Mouse (Mus musculus): ENCODE measurements around the gene Tph1. TPM values are rescaled to one million over a fixed set of nuclear protein-coding genes. Genes with fewer than 3 reads are reported as not detected.
"Not testable (repeated sequence)": the region's sequence is repeated elsewhere in the genome, so short reads cannot be mapped to it uniquely, and the experiment has no call there.

The Tph1 gene
- polyA plus RNA-seq, 1 experiment from 2014 or later = 0.40 TPM

DNA sequence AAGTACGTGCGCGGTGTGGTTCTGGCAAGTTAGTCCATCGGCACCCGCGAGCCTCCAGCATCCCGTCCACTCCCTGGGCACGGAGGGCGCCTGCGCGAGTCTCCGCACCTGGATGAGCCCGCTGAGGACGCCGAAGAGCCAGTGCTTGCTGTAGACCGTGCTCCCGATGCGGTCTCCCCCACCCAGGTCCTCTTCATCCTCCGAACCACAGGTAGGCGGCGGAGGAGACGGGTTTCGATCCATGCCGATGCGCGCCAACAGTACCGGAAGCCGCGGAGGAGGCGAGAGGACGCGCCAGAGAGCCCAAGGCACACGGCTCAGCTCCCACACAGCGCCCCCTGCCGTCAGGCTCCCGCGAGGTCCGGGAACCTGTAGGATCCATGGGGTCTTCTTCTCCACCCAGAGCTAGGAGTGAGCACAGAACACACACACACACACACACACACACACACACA is 38.1 kb upstream of the Tph1 start, which contains the start of gene Saal1:
Saal1 (minus strand) TSS at position 291 of the 455 bp plus-strand sequence.
- Histone ChIP-seq H3K4me3 (ENCODE audit: low read depth, low read length) (peak within 1 kb of the TSS; percentile 71), H3K36me3 (ENCODE audit: control insufficient read depth, insufficient read depth, low read length) (peaks cover 5% of the 10 kb centered on the region; the same call in 1 of the 2 replicates), H3K9ac (ENCODE audit: low read length) (peak within 1 kb of the TSS; percentile 81), H3K27me3 (ENCODE audit: control insufficient read depth, insufficient read depth, low read length) (no peaks in the 10 kb centered on the region), H3K4me1 (ENCODE audit: control insufficient read depth, insufficient read depth, low read length) (no peaks in the 10 kb centered on the region), H3K4me2 (ENCODE audit: low read depth, severe bottlenecking) (peak within 1 kb of the TSS; percentile 60), H3K27ac (replicated peaks; ENCODE audit: low read depth, low read length) (no peak within 1 kb of the TSS; the same call in 1 of the 2 replicates), H3K9me3 (ENCODE audit: control insufficient read depth, low read length) (no peaks in the 10 kb centered on the region)
- ATAC-seq (ENCODE audit: insufficient number of reproducible peaks, low FRiP score, low TSS enrichment, low read depth) (peak; percentile 96), DNase-seq (ENCODE audit: low spot score) (peak; percentile 99)
- under 1% methylated on average over 38 of the region's 38 CpGs for WGBS

DNA sequence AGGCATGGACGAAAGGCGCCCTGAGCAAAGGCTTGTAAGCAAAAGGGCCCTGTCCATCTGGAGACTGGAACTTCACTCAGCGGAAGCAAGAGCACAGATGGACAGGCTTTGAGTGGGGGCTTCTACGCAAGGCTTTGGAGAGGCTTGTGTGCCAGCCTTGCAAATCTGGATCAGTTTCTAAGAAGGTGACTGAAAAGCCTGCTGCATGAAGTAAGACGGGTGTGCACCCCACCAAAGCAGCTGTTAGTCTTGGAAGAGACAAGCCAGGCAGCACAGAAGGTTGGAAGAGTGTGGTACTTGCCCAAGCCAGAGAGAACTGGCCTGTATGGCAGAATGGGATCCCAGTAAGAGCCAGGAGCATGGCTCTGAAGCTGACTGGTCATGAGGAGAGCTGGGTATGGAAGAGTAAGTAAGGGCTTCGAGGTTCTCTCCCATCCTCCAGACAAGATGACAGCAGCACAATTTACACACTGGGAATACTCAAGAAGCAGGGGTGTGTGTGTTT is 28.2 kb upstream of the Tph1 start:
- no peak for ATAC-seq (ENCODE audit: insufficient number of reproducible peaks, low FRiP score, low TSS enrichment, low read depth)
- no peaks in the 10 kb centered on the region for H3K9me3 ChIP-seq (ENCODE audit: control insufficient read depth, low read length)
- no peak overlapping the region for H3K4me3 ChIP-seq (ENCODE audit: low read depth, low read length)
- H3K4me1 ChIP-seq (ENCODE audit: control insufficient read depth, insufficient read depth, low read length) = no peaks in the 10 kb centered on the region
- no peak overlapping the region for H3K9ac ChIP-seq (ENCODE audit: low read length)
- H3K27ac ChIP-seq (replicated peaks; ENCODE audit: low read depth, low read length) = no peak overlapping the region
- WGBS = 93% methylated on average over 6 of the region's 6 CpGs
- no peaks in the 10 kb centered on the region for H3K27me3 ChIP-seq (ENCODE audit: control insufficient read depth, insufficient read depth, low read length)
- DNase-seq (ENCODE audit: low spot score) = no peak
- H3K4me2 ChIP-seq (ENCODE audit: low read depth, severe bottlenecking) = no peak overlapping the region
- H3K36me3 ChIP-seq (ENCODE audit: control insufficient read depth, insufficient read depth, low read length) = peaks cover 34% of the 10 kb centered on the region

DNA sequence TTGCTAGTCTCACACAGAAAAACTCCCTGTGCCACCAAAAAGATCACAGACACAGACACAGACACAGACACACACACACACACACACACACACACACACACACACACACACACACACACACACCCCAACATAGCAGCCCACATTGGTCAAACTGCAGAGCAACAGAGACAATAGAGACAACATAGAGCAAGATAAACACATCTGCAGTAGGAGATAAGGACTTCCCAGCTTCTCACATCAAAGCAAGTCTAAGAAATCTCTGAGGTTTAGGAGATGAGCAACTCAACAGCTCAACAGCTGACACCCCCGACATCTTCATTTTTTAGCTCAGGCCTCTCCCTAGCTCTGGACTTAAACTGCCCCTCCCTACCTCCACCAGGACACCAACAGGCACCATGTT is 24.4 kb upstream of the Tph1 start:
- no peak overlapping the region for H3K4me3 ChIP-seq (ENCODE audit: low read depth, low read length)
- no peaks in the 10 kb centered on the region for H3K9me3 ChIP-seq (ENCODE audit: control insufficient read depth, low read length)
- peaks cover 23% of the 10 kb centered on the region; the same call in 1 of the 2 replicates for H3K36me3 ChIP-seq (ENCODE audit: control insufficient read depth, insufficient read depth, low read length)
- DNase-seq (ENCODE audit: low spot score) (no peak), ATAC-seq (ENCODE audit: insufficient number of reproducible peaks, low FRiP score, low TSS enrichment, low read depth) (no peak)
- no peaks in the 10 kb centered on the region for H3K4me1 ChIP-seq (ENCODE audit: control insufficient read depth, insufficient read depth, low read length)
- 94% methylated on average over 1 of the region's 1 CpGs for WGBS
- no peak overlapping the region for H3K27ac ChIP-seq (replicated peaks; ENCODE audit: low read depth, low read length)
- H3K27me3 ChIP-seq (ENCODE audit: control insufficient read depth, insufficient read depth, low read length) = no peaks in the 10 kb centered on the region
- H3K9ac ChIP-seq (ENCODE audit: low read length) = no peak overlapping the region
- H3K4me2 ChIP-seq (ENCODE audit: low read depth, severe bottlenecking) = no peak overlapping the region

DNA sequence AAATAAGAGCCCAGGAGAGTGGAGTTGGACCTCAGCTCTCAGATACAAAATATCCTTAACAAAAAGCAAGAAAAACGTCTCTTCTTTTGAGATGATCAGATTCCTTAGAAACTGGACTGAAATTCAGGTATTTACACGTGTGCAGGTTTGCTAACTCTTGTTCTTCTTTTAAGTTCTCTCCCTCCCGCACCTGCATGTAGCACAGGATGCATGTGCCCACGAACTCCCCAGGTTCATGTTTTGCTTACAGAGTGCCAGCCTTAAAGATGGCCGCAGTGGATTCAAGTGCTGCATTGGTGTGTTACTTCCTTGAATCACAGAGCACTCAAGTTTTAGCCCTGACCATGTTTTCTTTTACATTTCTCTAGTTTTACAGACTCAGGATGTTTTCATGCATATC is 14.5 kb upstream of the Tph1 start:
- no peak overlapping the region for H3K9ac ChIP-seq (ENCODE audit: low read length)
- H3K4me2 ChIP-seq (ENCODE audit: low read depth, severe bottlenecking) = no peak overlapping the region
- H3K27ac ChIP-seq (replicated peaks; ENCODE audit: low read depth, low read length) = no peak overlapping the region
- H3K27me3 ChIP-seq (ENCODE audit: control insufficient read depth, insufficient read depth, low read length) = no peaks in the 10 kb centered on the region
- H3K4me1 ChIP-seq (ENCODE audit: control insufficient read depth, insufficient read depth, low read length) = no peaks in the 10 kb centered on the region
- no peak for ATAC-seq (ENCODE audit: insufficient number of reproducible peaks, low FRiP score, low TSS enrichment, low read depth)
- H3K4me3 ChIP-seq (ENCODE audit: low read depth, low read length) = no peak overlapping the region
- no peak for DNase-seq (ENCODE audit: low spot score)
- H3K9me3 ChIP-seq (ENCODE audit: control insufficient read depth, low read length) = no peaks in the 10 kb centered on the region
- peaks cover 12% of the 10 kb centered on the region; the same call in 1 of the 2 replicates for H3K36me3 ChIP-seq (ENCODE audit: control insufficient read depth, insufficient read depth, low read length)
- 86% methylated on average over 5 of the region's 5 CpGs for WGBS

DNA sequence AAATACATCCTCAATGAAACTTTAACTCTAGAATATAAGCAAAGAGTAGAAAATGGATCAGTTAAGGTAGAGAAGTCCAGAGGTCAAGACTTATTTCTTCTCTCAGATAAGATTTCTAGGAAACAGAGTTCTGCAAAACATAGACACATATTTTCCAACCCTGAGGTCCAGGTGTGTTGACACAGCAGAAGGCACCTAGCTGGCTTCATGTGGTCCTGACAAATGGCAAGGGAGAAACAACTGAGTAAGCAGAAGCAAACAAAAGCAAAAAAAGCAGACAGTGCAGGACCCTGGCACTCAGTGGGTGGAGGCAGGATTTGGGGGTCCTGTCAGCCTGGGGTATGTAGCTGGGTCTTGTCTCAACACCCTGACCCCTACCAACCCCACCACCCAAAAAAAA is 8.4 kb upstream of the Tph1 start:
- ATAC-seq (ENCODE audit: insufficient number of reproducible peaks, low FRiP score, low TSS enrichment, low read depth) (no peak), DNase-seq (ENCODE audit: low spot score) (no peak)

DNA sequence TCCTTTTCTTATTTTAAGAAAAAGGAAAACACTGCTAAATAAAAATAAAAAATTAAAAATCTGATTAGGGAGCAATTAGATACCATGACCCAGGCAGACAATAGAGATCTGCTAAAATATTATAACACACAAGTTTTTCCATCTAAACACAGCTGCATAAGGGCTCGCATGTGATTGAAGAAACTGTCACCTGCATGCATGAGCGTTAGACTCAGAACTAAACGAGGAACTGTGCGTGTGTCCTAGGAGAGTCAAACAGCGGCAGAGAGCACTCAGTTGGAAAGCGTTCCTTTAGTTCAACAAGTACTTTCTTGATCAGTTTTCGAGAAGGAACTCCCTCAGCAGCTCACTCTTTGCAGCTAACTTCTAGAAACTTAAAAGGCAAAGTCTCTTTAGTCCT is 6.7 kb upstream of the Tph1 start:
- 83% methylated on average over 7 of the region's 7 CpGs for WGBS
- H3K27ac ChIP-seq (replicated peaks; ENCODE audit: low read depth, low read length); H3K4me1 ChIP-seq (ENCODE audit: control insufficient read depth, insufficient read depth, low read length); H3K9ac ChIP-seq (ENCODE audit: low read length); H3K4me3 ChIP-seq (ENCODE audit: low read depth, low read length); ATAC-seq (ENCODE audit: insufficient number of reproducible peaks, low FRiP score, low TSS enrichment, low read depth); H3K9me3 ChIP-seq (ENCODE audit: control insufficient read depth, low read length); H3K27me3 ChIP-seq (ENCODE audit: control insufficient read depth, insufficient read depth, low read length); H3K36me3 ChIP-seq (ENCODE audit: control insufficient read depth, insufficient read depth, low read length); H3K4me2 ChIP-seq (ENCODE audit: low read depth, severe bottlenecking); DNase-seq (ENCODE audit: low spot score): not testable (repeated sequence)

More for the DNA sequence above, 8.4 kb upstream of the Tph1 start:
- Histone ChIP-seq H3K9me3 (ENCODE audit: control insufficient read depth, low read length) (no peaks in the 10 kb centered on the region), H3K36me3 (ENCODE audit: control insufficient read depth, insufficient read depth, low read length) (no peaks in the 10 kb centered on the region), H3K9ac (ENCODE audit: low read length) (no peak overlapping the region), H3K27ac (replicated peaks; ENCODE audit: low read depth, low read length) (no peak overlapping the region), H3K4me1 (ENCODE audit: control insufficient read depth, insufficient read depth, low read length) (no peaks in the 10 kb centered on the region), H3K4me3 (ENCODE audit: low read depth, low read length) (no peak overlapping the region), H3K4me2 (ENCODE audit: low read depth, severe bottlenecking) (no peak overlapping the region), H3K27me3 (ENCODE audit: control insufficient read depth, insufficient read depth, low read length) (no peaks in the 10 kb centered on the region)

DNA sequence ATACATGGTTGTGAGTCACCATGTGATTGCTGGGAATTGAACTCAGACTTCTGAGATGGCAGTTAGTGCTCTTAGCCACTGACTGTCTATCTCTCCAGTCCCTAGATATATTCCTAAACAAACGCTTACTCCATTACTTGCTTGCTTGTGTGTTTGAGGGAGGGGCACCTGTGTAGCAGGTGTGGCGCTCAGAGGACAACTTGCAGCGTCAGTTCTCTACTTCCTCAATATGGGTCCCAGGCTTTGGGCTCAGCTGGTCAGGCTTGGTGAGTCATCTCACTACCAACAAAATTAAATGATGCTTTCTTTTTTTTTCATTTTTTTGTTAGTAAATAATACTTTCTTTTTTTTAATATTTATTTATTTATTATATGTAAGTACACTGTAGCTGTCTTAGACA is 6.1 kb upstream of the Tph1 start:
- Histone ChIP-seq H3K9ac (ENCODE audit: low read length) (no peak overlapping the region), H3K4me1 (ENCODE audit: control insufficient read depth, insufficient read depth, low read length) (no peaks in the 10 kb centered on the region), H3K36me3 (ENCODE audit: control insufficient read depth, insufficient read depth, low read length) (no peaks in the 10 kb centered on the region), H3K9me3 (ENCODE audit: control insufficient read depth, low read length) (no peaks in the 10 kb centered on the region), H3K4me2 (ENCODE audit: low read depth, severe bottlenecking) (no peak overlapping the region), H3K27me3 (ENCODE audit: control insufficient read depth, insufficient read depth, low read length) (no peaks in the 10 kb centered on the region), H3K27ac (replicated peaks; ENCODE audit: low read depth, low read length) (no peak overlapping the region), H3K4me3 (ENCODE audit: low read depth, low read length) (no peak overlapping the region)
- WGBS = 89% methylated on average over 3 of the region's 3 CpGs
- DNase-seq (ENCODE audit: low spot score) = no peak
- no peak for ATAC-seq (ENCODE audit: insufficient number of reproducible peaks, low FRiP score, low TSS enrichment, low read depth)

DNA sequence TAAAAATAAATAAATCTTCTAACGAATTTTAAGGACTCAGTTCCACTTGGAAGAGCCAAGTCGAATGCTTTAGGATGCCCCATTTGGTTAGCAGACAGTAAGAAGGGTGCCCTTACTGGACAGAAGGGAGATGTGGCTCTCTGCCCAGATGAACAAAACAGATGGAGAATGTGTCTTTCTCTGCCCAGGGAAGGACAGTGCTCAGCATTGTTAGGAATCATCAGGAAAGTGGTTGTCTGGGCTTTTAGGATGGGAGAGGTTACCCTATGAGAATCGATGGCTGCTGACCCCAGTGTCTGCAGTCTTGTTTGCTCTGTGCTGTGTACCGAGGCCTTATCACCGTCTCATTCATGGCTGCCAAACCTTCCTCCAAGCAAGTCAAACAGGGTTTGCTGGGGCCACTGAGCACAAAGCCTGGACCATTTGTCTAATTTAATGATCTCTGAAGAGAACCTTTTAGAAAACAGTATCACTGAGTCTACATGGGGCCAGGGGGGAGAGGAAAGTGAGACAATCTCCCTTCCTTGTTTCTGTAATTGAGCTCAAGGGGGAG is 4.5 kb upstream of the Tph1 start:
- WGBS = 74% methylated on average over 5 of the region's 5 CpGs
- ATAC-seq (ENCODE audit: insufficient number of reproducible peaks, low FRiP score, low TSS enrichment, low read depth) = no peak

DNA sequence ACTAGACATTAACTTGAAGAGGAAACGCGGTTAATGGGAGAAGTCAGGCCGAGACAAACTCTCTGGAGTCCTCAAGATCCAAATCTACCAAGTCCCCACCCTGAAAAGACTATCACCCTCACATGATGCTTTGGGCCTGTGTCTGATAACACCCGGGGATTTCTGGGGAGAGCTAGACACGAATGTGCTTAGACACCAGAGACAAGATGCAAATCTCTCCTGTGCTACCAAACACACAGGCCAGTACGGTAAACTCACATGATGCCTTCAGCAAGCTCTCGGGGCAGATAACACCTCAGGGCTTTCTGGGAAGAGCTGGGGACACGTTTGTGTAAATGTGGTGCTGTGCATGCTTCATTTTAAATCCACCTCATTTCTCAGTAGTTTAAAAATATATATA is 3.5 kb upstream of the Tph1 start:
- Histone ChIP-seq H3K4me3 (ENCODE audit: low read depth, low read length) (no peak overlapping the region), H3K27me3 (ENCODE audit: control insufficient read depth, insufficient read depth, low read length) (no peaks in the 10 kb centered on the region), H3K36me3 (ENCODE audit: control insufficient read depth, insufficient read depth, low read length) (no peaks in the 10 kb centered on the region), H3K9me3 (ENCODE audit: control insufficient read depth, low read length) (no peaks in the 10 kb centered on the region), H3K27ac (replicated peaks; ENCODE audit: low read depth, low read length) (no peak overlapping the region), H3K9ac (ENCODE audit: low read length) (no peak overlapping the region), H3K4me2 (ENCODE audit: low read depth, severe bottlenecking) (no peak overlapping the region), H3K4me1 (ENCODE audit: control insufficient read depth, insufficient read depth, low read length) (no peaks in the 10 kb centered on the region)
- WGBS = 87% methylated on average over 8 of the region's 8 CpGs
- DNase-seq (ENCODE audit: low spot score) = no peak
- ATAC-seq (ENCODE audit: insufficient number of reproducible peaks, low FRiP score, low TSS enrichment, low read depth) = no peak

More for the DNA sequence above, 4.5 kb upstream of the Tph1 start:
- Histone ChIP-seq H3K4me2 (ENCODE audit: low read depth, severe bottlenecking) (no peak overlapping the region), H3K9ac (ENCODE audit: low read length) (no peak overlapping the region), H3K36me3 (ENCODE audit: control insufficient read depth, insufficient read depth, low read length) (no peaks in the 10 kb centered on the region), H3K27me3 (ENCODE audit: control insufficient read depth, insufficient read depth, low read length) (no peaks in the 10 kb centered on the region), H3K4me3 (ENCODE audit: low read depth, low read length) (no peak overlapping the region), H3K27ac (replicated peaks; ENCODE audit: low read depth, low read length) (no peak overlapping the region), H3K4me1 (ENCODE audit: control insufficient read depth, insufficient read depth, low read length) (no peaks in the 10 kb centered on the region), H3K9me3 (ENCODE audit: control insufficient read depth, low read length) (no peaks in the 10 kb centered on the region)
- no peak for DNase-seq (ENCODE audit: low spot score)
